Mouse (Mus musculus): Measurements from ENCODE around the gene Elob.

Elob gene

DNA sequence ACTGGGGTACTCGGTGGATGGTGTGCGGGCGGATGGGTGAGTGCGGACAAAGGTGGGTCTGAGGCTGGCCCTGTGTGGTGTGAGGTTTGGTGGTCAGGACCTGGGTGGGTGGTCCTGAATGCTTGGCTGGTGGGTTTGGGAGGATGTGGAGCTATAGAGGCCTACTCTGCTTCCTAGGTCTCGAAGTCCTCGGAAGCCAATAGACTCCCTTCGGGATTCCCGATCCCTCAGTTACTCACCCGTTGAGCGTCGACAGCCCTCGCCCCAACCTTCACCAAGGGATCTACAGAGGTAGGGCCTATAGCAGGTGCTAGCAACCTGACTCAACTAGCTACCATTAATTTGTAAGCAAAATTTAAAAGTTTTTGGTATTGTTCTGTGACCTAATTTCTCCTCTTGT, 5.3 kb downstream of the Elob start:
- DNase-seq (ENCODE audit: low spot score): no peak

DNA sequence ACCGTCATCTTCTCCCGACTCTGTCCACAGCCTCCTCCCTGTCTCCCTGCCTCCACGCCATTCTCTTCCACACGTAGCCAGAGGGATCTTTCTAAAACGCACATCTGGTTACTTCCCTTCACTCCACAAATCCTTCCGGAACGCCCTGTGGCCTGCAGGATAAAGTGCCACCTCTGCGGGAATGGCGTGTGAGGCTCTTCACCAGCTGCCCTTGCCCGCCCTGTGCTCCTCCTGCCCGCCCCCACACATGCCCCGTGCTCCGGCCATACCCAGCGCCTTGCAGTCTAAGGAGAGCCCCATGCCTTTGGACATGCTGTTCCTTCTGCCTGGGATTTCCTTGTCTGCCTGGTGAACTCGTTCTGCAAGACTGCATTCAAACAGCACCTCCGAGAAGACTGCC, 5.9 kb downstream of the Elob start:
- DNase-seq (ENCODE audit: low spot score): no peak

DNA sequence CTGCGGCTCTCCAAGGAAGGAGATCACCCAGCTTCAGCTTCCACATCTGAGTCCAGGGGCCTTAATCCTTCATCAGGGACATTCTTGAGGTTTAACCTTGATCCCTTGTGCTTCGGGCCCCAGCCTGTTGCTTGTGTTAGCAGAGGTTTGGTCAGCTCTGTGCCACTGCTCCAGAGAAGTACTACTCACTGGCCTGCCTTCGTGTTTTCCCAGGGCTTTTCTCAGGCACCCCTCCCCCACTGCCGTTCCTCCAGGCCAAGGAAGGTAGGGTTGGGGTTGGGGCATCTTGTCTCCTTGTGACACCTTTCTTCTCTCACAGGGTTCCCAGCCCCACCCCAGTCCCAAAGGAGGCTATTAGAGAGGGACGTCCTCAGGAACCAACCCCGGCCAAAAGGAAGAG, 6.8 kb downstream of the Elob start:
- DNase-seq (ENCODE audit: low spot score): no peak

DNA sequence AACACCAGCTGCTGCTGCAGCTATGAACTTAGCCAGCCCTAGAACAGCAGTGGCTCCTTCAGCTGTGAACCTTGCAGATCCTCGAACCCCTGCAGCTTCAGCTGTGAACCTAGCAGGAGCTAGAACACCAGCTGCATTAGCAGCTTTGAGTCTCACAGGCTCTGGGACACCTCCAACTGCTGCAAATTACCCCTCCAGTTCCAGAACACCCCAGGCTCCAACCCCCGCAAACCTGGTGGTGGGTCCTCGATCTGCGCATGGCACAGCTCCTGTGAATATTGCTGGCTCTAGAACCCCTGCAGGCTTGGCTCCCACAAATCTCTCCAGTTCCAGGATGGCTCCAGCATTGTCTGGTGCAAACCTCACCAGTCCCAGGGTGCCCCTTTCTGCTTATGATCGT, 8.2 kb downstream of the Elob start:
- DNase-seq (ENCODE audit: low spot score): no peak

DNA sequence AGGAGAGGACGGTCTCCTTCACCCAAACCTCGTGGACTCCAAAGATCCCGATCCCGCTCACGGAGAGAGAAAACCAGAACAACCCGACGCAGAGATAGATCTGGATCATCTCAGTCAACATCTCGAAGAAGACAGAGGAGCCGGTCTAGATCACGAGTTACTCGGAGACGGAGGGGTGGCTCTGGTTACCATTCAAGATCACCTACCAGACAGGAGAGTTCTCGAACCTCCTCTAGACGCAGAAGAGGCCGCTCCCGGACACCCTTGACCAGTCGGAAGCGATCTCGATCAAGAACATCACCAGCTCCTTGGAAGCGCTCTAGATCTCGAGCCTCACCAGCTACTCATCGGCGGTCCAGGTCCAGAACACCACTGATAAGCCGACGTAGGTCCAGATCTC, 9.7 kb downstream of the Elob start:
- DNase-seq (ENCODE audit: low spot score): no peak

DNA sequence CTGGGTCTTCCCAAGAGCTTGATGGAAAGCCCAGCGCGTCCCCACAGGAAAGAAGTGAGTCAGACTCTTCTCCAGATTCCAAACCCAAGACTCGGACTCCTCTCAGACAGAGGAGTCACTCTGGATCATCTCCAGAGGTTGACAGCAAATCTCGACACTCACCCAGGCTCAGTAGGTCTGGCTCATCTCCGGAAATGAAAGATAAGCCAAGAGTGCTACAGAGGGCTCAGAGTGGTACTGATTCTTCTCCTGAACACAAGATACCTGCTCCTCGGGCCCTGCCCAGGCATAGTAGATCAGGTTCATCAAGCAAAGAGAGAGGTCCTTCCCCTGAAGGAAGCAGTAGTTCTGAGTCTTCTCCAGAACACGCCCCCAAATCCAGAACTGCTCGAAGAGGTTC, 10.4 kb downstream of the Elob start:
- no peak for DNase-seq (ENCODE audit: low spot score)

DNA sequence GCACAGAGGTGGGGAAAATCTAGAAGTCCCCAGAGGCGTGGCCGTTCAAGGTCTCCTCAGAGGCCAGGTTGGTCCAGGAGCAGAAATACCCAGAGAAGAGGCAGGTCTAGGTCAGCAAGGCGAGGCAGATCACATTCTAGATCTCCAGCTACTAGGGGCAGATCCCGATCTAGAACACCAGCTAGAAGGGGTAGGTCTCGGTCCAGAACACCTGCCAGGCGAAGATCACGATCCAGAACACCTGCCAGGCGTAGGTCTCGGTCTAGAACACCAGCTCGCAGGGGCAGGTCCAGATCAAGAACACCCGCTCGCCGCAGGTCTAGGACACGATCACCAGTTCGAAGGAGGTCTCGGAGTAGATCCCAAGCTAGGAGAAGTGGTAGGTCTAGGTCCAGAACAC, 13.3 kb downstream of the Elob start:
- DNase-seq (ENCODE audit: low spot score): no peak

DNA sequence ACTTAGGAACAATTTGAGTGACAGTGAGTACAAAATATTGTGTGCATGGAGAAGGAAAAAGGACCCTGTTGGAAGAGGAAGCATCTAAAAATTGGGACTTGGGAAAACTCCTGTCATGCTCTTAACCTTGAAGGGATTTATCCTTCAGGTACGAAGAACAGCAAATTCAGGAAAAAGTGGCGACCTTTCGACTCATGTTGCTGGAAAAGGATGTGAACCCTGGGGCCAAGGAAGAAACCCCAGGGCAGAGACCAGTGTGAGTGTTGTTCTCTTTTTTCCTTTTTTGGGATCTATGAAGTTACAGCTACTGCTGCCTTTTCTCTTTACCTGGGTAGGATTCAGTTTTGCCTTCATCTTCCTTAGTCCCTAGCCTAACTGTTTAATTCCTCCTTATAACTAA, 21.0 kb downstream of the Elob start:
- no peak for DNase-seq (ENCODE audit: low spot score)

DNA sequence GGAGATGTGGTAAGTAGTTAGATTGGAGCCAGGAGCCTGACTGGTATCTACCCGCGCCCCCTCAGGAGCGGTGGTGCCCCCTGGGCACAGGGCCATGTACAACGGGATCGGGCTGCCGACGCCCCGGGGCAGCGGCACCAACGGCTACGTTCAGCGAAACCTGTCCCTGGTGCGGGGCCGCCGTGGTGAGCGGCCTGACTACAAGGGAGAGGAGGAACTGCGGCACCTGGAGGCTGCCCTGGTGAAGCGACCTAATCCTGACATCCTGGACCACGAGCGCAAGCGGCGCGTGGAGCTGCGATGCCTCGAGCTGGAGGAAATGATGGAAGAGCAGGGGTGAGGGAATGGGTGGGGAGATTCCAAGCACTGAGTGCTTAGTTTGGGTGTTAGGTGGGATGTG, 22.1 kb downstream of the Elob start:
- DNase-seq (ENCODE audit: low spot score): no peak

DNA sequence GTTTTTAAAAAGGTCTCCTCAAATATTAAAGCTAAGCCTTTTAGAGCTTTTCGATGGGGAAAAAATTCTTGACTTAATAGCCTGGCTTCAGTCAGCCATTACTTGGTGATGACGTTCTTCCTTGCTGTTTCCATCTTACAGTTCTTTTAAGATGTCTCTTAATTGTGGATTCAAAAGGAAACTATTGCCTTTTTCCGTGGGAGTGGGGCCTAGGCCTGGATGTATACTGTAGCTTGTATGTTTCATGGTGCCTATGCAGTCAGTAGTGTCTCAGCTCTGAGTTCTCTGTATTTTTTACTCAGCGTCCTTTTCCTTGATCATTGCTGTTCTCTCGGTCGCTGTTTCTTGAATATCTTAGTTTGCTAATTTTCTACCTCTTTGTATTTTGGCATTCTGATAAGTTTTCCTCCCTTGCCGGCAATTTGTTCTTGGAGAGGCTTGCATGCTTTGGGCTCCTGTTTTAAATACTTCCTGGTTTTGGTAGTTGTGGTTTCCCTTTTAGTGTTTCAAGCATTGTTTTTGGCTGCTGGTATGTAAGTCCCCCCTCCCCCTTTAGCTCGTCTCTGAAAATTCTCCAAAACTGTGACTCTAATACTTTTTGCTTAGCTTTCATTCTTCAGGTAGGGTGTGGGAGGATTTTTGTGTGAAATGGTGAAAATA, 24.4 kb downstream of the Elob start:
- peak; percentile 39 for DNase-seq (ENCODE audit: low spot score)

DNA sequence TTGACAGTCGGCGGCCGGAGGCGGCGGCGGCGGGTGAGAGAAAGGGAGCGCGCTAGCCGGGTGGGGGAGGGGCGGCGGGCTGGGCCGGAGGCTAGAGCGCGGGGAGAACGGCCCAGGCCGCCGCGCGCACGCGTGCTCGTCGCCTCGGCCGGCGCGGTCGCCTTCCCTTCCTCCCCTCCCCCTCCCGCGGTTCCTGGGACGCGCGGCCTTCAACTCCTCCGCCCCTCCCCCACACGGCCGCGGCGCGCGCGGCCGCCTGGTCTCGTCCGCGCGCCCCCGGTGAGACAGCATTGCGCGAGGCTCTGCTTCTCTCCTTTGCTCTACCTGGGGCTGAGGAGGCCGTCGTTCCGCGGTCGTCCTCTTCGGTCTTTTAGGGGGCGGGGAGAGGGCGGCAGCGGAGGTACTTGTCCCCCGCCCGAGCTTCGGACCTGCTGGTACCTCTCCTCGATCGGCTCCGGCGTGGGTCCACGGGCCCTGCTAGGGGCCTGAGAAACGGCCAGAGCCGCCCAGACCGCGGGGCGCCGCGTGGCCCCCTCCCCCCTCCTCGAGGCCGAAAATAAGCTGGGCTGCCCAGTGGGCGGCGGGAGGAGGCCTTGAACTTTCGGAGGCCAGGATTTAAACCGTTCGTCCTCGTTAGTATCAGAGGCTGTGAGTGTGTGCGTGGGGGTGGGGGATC, 25.4 kb downstream of the Elob start:
- DNase-seq (ENCODE audit: low spot score): peak; percentile 89

DNA sequence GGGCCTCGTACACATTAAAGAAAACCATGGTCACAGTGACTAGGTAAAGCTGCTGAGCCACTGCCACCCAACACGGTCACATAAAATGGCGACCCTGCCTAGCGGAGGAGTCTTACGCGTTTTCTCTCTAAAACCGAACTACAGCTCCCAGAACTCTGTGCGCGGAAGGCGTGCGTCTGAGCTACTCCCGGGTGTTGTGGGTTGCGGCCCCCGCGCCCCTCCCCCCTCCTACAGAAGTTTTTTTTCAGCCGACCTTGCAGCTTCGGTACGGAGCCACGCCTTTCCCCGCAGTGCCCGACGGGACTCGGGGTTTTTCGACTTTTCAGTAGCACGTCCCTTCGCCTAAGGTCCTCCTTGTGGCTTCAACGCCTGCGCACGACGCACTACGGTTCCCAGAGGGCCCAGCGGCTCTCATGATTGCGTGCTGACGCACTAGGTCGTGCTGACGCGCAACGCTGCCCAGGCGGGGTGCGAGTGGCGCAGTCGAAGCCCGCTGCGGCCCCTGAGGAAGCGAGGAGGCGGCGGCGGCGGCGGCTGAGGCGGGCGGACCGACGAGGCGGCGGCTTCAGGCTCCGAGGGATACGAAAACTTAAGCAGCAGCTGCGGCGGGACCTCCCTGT, 26.1 kb downstream of the Elob start:
- peak; percentile 100 for DNase-seq (ENCODE audit: low spot score)

DNA sequence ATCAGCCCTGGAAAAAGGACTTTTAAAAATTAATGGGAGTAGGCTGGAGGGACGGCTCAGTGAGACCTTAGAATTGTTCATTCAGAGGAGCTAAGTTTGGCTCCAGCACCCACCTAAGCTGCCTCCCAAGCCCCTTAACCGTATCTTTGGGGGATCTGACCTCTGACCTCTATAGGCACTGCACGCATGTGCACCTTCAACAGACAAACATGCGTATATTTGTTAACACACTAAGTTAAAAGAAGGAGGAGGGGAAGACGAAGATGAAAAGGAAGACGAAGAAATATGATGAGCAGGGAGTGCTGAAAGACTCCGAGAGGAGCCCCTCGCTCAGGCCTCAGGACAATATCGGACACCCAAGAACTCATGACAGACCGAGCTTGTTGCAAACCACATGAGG, 27.3 kb downstream of the Elob start:
- no peak for DNase-seq (ENCODE audit: low spot score)

DNA sequence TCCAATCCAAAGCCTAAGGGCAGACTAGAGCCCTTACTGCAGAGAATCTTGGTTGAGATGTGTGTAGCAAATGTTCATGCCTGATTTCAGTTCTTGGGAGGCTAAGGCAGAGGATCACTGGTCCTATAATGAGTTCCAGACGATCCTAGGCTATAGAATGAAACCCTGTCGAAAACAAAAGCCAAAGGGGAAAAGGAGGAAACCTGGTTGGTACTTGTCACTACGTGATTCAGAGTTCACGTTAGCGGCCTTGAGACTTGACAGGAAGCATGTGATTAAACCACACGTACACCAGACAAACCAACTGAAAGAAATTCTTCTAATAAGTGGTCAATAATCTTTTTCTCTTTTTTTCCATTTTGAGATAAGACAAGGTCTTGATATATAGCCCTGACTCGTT, 31.6 kb downstream of the Elob start:
- DNase-seq (ENCODE audit: low spot score): no peak

DNA sequence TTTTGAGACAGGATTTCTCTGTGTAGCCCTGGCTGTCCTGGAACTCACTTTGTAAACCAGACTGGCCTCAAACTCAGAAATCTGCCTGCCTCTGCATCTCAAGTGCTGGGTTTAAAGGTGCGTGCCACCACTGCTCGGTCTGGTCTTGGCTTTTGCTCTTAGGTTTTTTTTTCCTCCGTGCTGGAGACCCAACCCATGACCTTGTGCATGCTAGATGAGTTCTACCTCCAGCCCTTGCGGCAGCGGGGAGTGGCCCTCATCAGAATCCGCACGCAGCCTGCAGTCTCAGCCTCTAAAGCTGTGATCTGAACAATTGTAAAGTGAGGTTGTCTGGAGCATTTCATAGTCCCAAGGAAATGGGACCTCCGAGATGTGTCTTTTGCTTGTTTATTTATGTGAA, 33.6 kb downstream of the Elob start:
- no peak for DNase-seq (ENCODE audit: low spot score)

DNA sequence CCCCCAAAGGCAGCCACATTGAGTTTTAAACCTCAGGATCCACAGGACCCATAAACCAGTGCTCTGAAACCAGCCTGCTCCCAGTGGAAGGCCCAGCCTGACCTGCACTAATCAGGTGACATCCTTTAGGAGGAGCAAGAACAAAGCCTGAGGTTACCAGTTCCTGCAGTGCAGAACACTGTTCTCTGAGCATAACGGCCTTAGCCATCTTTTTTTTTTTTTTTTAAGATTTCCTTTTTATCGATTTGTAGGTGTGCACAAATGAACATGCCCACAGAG, 37.9 kb downstream of the Elob start:
- no peak for DNase-seq (ENCODE audit: low spot score)

DNA sequence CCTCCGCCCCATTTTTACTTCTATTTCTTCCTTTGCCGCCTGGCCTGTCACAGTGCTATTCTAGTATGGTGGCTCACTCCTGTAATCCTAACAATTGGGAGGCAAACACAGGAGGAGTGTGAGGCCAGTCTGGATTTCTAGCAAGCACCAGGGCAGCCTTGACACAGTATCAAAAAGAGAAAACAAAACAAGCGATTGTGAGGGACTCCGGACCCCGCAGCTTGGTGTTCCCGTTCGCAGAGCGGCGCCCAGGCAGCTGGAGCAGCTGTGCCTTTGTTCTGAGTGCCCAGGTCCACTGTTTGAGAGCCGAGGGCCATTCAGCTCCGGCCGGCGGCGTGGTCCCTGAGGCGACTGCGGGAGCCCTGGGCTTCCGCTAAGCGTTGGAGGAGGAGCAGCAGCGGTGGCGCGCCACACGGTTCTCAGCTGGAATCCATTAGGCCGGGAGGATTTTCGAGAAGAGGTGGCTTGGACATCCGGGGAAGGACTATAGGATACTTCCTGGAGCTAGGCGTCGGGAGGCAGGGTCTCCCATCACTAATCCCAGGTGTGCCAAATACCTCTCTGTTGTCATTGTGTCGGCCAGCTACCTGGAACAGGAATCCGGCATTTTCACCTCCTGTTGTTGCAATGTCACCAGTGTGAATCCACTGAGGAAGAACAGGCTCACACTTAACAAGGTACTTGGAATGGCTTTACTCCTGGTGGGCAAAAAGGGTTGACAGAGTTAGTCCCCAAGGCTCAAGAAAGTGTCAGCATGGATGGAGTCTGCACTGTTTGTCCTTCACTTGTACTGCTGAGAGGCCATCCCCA, 38.5 kb downstream of the Elob start, which contains the start of gene Srrm2:
Srrm2 (plus strand) TSS at position 264 of the 810 bp plus-strand sequence.
- no peak for DNase-seq (ENCODE audit: low spot score)

DNA sequence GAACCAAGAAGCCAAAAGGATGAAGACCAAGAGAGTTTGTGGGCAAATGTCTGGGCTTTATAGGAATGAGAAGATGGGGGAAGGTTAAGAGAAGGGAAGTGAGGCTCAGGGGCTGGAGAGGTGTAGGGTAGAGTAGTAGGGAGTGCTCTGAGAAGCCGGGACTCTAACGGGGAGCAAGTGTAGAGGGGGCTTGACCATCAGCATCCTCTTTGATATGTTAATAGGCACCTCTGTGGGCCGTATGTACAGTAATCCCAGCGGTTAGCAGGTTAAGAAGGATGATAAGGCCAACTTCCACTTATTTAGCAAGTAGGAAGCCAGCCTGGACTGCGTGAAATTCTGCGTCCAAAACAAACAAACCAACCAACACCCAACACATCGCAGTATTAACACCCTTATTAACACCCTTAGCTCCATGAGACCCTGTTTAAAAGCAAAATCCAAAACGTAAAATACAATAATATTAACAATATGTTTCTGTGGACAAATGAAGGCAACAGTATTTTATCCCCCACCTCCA, 39.1 kb downstream of the Elob start:
- DNase-seq (ENCODE audit: low spot score): no peak

DNA sequence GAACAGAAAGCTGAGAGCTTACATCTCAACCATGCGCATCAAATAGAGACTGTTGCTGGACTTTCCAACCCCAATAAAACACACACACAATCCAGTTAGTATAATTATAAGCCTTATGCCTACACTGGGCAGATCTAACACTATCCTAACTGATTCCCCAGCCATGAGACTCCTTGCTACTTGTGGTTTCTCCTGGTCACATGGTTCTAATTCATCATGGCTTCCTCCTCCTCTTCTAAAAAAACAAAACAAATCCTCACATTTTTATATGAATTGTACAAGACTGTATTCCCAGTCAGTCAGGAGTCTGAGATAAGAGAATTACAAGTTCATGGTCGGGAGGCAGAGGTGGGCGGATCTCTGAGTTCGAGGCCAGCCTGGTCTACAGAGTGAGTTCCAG, 40.0 kb downstream of the Elob start:
- DNase-seq (ENCODE audit: low spot score): no peak

DNA sequence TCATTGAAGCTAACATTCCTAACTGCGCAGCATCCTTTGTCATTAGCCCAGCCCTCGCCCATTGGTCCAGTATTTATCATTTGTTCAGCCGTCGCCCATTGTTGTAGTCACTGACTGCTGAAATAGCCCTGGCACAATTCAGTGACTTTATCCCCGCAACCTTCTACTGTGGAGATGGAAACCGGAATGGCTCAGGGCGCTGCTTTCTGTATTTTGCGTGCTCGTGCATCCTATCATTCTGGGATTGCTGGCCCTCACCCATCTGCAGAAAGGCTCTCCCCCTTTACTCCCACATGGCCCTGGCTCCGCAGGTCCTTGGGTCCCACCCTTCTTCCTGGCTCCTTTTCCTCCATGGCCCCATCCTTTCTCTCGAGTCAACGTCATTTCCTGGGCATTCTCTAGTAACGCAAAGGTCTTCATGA, 42.4 kb downstream of the Elob start:
- peak; percentile 48 for DNase-seq (ENCODE audit: low spot score)

DNA sequence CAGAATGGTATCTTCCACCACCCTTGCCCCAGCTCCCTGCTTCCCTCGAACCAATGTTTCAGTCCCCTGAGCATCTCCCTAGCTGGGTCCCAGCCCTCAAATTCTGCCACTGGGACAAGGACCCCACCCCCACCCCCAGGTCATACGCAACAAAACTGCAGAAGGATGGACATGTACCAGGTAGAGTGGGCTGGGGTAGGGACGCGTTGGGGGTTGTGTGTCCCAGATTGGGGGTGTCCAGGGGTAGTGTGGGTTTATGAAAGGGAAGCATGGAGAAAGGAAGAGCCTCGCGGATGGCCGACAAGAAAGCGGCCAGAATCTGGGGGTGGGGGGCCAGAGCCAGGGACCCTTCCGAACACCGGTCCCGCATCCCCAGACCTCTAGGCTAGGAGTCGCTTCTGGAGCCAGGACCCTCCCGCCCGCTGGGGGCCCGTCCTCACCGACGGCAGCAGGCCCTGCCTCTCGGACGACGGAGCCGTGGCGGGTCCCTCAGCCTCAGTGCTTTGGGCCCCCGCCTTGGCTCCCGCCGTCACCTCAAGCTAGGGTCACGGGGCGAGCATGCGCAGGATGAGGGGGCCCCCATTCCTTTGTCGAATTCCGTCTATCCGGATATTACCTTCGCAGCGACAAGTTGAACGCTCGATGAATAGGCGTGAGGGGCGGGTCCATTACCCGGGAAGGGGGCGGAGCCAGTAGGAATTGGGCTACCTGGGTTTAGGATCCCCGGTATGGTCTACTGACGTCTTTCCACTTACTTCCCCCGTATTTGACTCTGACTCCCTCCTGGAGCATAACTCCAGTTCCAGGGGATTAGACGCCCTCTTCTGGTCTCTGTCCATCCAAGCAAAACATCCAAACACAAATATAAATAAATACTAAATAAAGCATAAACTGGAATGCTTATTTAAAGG, 43.1 kb downstream of the Elob start, which contains the start of gene Flywch2:
Flywch2 (minus strand) TSS at position 521 of the 911 bp plus-strand sequence.
- peak; percentile 50 for DNase-seq (ENCODE audit: low spot score)

DNA sequence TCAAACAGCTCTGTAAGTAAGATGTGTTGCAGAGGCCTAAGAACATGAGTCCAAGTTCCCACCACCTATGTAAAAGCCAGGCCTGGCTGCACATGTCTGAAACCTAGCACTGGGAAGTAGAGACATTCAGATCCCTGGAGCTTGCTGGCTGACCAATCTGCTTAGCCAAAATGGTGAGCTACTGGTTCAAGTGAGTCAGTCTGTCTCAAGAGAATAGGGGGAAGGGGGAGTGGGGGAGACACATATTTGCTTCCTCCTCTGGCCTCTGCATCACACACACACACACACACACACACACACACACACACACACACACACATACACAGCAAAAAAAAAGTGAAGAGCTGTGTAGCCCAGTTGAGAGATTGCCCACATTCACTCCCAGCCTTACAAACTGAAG, 45.6 kb downstream of the Elob start:
- no peak for DNase-seq (ENCODE audit: low spot score)

Data from adipocyte (in vitro differentiated cells).